Mouse (Mus musculus): ENCODE results near the gene Hcn1. TPM values are rescaled to one million over a fixed set of nuclear protein-coding genes. Genes with fewer than 3 reads are reported as not detected.
"Not testable (repeated sequence)": the region's sequence is repeated elsewhere in the genome, so short reads cannot be mapped to it uniquely, and the experiment has no call there.

Gene Hcn1
- polyA plus RNA-seq, 1 experiment from 2014 or later = 0.26 TPM

DNA sequence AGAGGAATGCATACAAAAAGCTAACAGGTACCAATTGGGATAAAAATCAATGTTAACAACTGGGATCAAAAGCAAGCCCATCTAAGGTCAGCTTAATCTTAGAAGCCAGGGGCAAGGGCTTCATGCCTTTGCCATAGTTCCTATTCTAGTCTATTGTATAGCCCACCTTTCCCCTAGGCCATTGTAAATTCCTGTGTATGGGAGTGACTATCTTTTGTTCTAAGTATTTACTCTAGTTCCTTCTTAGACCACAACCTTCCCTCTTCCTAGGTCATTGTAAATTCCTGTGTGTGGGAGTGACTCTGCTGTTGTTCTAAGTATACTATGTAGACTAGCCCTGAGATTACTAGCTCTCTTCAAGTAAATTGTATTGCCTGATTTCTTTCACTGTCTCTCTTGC, 420.8 kb downstream of the Hcn1 start:
- not testable (repeated sequence) for DNase-seq (ENCODE audit: low spot score)

- DNase-seq (ENCODE audit: low spot score) = no peak
Measured at GRCm38 (mm10) chr13:118023381-118023780, 421.3 kb downstream of the Hcn1 start.

DNA sequence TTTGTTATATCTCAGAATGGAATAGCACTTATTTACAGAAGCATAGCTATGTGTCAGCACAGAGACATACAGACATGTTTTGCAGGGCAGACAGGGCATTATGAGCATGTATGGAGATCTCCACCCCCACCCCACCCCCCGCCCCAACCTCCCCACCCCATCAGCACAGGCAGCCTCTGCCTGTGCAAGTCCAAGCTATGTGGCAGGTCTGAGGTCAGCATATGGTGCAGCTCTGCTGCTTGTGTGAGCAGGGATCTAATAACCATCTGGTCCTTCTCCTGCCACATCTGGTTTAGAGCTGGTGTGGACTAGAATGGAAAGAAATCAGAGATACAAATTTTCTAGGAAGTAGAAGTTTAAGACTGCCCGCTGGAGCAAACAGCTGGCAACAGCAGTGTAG, 424.4 kb downstream of the Hcn1 start:
- no peak for DNase-seq (ENCODE audit: low spot score)

DNA sequence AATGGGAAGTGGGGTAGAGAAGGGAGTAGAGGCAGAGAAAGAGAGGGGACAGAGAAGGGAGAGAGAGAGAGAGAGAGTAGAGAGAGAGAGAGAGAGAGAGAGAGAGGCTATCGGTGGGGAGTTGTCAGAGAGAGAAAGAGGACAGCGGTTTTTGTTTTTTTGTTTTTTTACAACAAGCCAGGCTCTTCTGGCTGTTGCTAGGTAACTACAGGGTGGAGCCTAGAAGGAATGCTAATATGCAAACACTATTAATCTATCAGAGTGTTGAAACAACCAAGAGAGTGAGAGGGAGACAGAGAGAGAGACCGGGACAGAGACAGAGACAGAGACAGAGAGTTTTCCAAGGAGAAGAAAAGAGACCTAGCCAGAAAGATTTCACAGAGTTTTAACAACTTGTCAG, 425.7 kb downstream of the Hcn1 start:
- no peak for DNase-seq (ENCODE audit: low spot score)

DNA sequence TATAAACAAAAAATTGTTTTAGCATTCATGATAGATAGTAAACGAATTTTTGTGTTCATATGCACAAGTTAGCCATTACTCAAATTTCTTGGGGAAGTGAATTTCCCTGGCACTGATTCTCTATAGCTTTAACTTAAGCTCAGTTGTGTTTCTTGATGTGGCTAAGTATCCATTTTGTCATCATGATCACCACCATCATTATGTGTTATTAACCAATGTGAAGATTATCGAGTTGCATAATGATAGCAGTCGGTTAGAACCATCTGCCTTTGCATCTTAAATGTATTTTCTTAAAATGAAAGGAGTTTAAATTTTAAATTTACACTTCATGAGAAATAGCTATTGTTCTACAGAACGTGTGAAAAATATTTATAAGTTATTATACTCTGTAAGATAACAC, 426.5 kb downstream of the Hcn1 start:
- DNase-seq (ENCODE audit: low spot score) = no peak

GRCm38 (mm10) chr13:118029579-118029978, 427.5 kb downstream of the Hcn1 start:
- no peak for DNase-seq (ENCODE audit: low spot score)

DNA sequence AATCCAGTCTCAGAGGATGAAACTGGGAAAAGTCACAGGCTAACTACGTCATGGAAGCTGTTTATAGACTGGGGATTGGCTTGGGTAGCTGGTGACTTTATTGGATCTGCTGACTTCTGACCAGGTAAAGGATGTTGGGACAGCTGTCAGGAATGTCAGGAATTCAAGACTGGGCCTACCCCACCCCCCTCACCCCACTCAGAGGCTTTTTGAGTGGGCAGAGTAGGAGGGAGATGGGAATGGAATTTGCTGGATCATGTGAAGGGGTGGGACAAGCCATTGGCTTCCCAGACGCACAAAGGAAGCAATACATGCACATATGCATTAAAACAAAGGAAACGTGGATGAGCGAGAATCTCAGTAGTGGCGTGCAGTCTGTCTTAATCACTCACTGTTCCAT, 433.5 kb downstream of the Hcn1 start:
- DNase-seq (ENCODE audit: low spot score) = no peak

All from thymus, postnatal 0 days (tissue).